Mouse (Mus musculus) intestine, embryonic 15.5 days (tissue): ENCODE results near the gene Fosl2. TPM values are rescaled to one million over a fixed set of nuclear protein-coding genes. Genes with fewer than 3 reads are reported as not detected.

ENCODE experiments used
- ATAC-seq: fragments of 200-750 bp; cut with Nextera tagmentation; 2 replicates; pipeline ENCODE4 v1.8.0; 2017; ENCODE audit warnings: moderate TSS enrichment, moderate library complexity
- H3K27ac ChIP-seq: fragments of 300-500 bp; sonication (generic); 2 replicates; pipeline ENCODE4 v1.5.1; 2015; ENCODE audit warnings: mild to moderate bottlenecking, inconsistent platforms
- H3K27me3 ChIP-seq: fragments of 300-500 bp; sonication (generic); replicated peaks from 2 replicates; pipeline ENCODE4 v1.6.1; 2015; ENCODE audit warnings: inconsistent platforms
- H3K36me3 ChIP-seq: fragments of 300-500 bp; sonication (generic); 2 replicates; pipeline ENCODE4 v1.6.1; 2015; ENCODE audit warnings: inconsistent platforms
- H3K4me1 ChIP-seq: fragments of 300-500 bp; sonication (generic); replicated peaks from 2 replicates; pipeline ENCODE4 v1.6.1; 2015; ENCODE audit warnings: inconsistent platforms
- H3K4me2 ChIP-seq: fragments of 300-500 bp; sonication (generic); replicated peaks from 2 replicates; pipeline ENCODE4 v1.6.1; 2015; ENCODE audit warnings: mild to moderate bottlenecking, inconsistent platforms
- H3K4me3 ChIP-seq: fragments of 300-500 bp; sonication (generic); replicated peaks from 2 replicates; pipeline ENCODE4 v1.5.1; 2015; ENCODE audit warnings: inconsistent platforms
- H3K9ac ChIP-seq: fragments of 300-500 bp; sonication (generic); 2 replicates; pipeline ENCODE4 v1.6.1; 2015; ENCODE audit warnings: inconsistent platforms
- H3K9me3 ChIP-seq: fragments of 300-500 bp; sonication (generic); 2 replicates; pipeline ENCODE4 v1.6.1; 2016; ENCODE audit warnings: inconsistent platforms
- whole genome bisulfite sequencing: fragments of 180-500 bp; shearing (Covaris S2); methylation state at CpG from one replicate; pipeline ENCODE4 v1.1.7; 2015; 5-methylcytosine and 5-hydroxymethylcytosine counted together
- polyA plus RNA-seq: library from polyadenylated mRNA; unstranded; fragments of >200 nt; fragmentation: Nextera tagmentation; extraction: Ambion mirVana; gene quantifications from 2 replicates; pipeline ENCODE4 v1.2.1, GENCODE M21; 2015

The Fosl2 gene
- polyA plus RNA-seq, 1 experiment from 2014 or later, result 7.1 TPM

DNA sequence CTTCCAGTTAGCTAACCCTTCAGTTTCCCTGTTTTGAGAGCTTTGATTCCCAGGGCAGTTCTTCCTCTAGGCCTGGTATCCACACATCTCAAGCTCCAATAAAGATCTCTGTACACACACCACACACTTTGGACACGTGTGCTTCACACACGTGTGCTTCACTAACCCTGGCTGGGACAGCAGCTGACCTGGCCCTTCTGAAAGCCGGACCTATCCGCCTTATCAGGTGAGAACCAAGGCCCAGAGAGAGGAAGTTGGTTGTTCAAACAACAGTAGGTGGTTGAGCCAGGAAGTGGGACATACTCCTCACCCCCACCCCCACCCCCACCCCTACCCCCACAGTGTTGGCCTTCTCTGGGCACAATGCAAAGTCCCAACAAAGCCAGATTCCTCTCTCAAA is 24.9 kb upstream of the Fosl2 start:
- no peaks in the 10 kb centered on the region for H3K9me3 ChIP-seq
- no peak for ATAC-seq

DNA sequence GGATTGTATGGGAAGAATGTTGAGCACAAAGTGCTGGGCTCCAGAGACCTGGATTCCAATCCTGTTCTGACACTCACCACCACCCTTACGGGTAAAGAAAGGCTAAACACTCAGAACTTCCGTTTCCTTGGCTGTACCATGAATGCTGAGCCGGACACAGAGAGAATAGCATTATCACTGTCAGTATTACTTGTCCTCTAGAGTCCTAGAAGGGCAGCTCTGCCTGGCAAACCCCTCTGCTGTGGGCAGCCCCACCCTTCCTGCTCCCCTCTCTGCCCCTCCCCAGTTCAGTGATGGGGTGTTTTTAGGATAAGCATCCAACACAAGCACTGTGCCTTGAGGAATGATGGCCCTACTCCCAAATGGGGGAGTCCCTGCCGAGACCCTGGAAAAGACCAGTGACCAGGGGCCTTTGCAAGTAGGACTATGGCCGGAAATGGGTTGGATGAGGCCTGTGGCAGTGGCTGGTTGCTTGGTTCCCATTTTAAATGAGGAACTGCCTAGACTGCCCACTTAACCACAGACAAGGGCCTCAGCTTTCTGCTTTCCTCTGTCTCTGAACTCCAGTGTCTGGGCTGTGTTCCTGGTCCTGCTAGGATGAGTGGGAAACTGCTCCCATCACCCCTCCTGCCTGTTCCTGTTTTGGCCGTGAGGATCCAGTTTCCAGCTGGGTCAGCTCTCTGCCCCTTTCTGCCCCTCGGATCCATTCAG is 23.2 kb upstream of the Fosl2 start:
- no peaks in the 10 kb centered on the region for H3K9me3 ChIP-seq
- H3K36me3 ChIP-seq, result no peaks in the 10 kb centered on the region
- no peak overlapping the region for H3K4me3 ChIP-seq
- no peak overlapping the region for H3K4me2 ChIP-seq
- ATAC-seq, result no peak
- H3K9ac ChIP-seq, result no peak overlapping the region
- WGBS, result 76% methylated on average over 7 of the region's 7 CpGs
- H3K27me3 ChIP-seq, result no peaks in the 10 kb centered on the region
- no peak overlapping the region for H3K27ac ChIP-seq
- H3K4me1 ChIP-seq, result no peaks in the 10 kb centered on the region

More for the DNA sequence above, 24.9 kb upstream of the Fosl2 start:
- H3K4me1 ChIP-seq, result no peaks in the 10 kb centered on the region
- H3K9ac ChIP-seq, result no peak overlapping the region
- H3K36me3 ChIP-seq, result no peaks in the 10 kb centered on the region
- H3K27me3 ChIP-seq, result no peaks in the 10 kb centered on the region
- no peak overlapping the region for H3K27ac ChIP-seq
- WGBS, result 73% methylated on average over 4 of the region's 4 CpGs
- no peak overlapping the region for H3K4me3 ChIP-seq
- H3K4me2 ChIP-seq, result no peak overlapping the region

DNA sequence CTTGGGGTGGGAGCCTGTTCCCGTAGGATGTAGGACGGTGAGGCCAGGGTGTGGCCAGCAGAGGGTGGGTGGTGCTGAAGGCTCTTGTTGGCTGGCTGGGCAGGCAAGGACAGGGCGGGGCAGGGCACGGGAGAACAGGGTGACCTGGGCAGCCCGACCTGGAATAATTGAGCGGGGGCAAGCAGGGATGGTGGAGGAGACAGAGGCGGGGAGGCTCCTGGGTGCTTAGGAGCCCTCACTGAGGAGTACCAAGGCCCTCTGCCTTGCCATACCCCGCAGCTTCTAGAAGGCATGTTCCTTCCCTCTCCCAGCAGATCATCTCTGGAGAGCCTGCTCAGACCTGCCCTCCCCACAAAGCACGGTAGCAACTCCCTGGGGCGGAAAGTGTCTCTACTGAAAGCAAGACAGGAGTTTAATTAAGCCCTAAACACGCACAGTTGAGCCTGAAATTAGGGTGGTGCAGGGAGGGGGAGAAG is 14.7 kb upstream of the Fosl2 start:
- 43% methylated on average over 11 of the region's 11 CpGs for WGBS
- H3K27ac ChIP-seq, result no peak overlapping the region

DNA sequence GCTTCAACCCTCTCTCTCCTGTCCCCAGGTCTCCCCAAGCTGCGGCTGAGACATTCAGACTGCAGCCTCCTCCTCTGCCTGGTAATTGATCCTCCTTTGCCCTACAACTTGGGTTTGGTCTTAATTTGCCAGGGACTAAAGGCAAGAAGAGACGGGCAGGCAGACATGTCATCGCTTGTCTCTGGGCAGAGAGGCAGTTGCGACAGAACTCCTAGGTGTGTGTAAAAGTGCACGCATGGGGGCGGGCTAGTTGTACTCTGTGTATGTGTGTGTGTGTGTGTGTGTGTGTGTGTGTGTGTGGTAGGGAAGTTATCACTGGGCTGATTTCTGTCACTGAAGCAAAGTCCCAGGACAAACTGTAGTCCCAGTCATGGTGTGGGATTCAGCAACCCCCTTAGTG is 13.7 kb upstream of the Fosl2 start:
- H3K4me3 ChIP-seq, result no peak overlapping the region
- no peak for ATAC-seq
- WGBS, result 83% methylated on average over 6 of the region's 6 CpGs
- H3K9ac ChIP-seq, result no peak overlapping the region
- H3K36me3 ChIP-seq, result no peaks in the 10 kb centered on the region
- H3K27me3 ChIP-seq, result no peaks in the 10 kb centered on the region
- no peaks in the 10 kb centered on the region for H3K4me1 ChIP-seq
- H3K4me2 ChIP-seq, result no peak overlapping the region
- no peaks in the 10 kb centered on the region for H3K9me3 ChIP-seq
- no peak overlapping the region for H3K27ac ChIP-seq

More for the DNA sequence above, 14.7 kb upstream of the Fosl2 start:
- H3K36me3 ChIP-seq, result no peaks in the 10 kb centered on the region
- peak; percentile 79 for ATAC-seq
- H3K27me3 ChIP-seq, result no peaks in the 10 kb centered on the region
- H3K4me1 ChIP-seq, result no peaks in the 10 kb centered on the region
- peak overlapping the region; percentile 28; the same call in 1 of the 2 replicates for H3K4me2 ChIP-seq
- H3K9me3 ChIP-seq, result no peaks in the 10 kb centered on the region
- H3K4me3 ChIP-seq, result no peak overlapping the region
- H3K9ac ChIP-seq, result no peak overlapping the region

DNA sequence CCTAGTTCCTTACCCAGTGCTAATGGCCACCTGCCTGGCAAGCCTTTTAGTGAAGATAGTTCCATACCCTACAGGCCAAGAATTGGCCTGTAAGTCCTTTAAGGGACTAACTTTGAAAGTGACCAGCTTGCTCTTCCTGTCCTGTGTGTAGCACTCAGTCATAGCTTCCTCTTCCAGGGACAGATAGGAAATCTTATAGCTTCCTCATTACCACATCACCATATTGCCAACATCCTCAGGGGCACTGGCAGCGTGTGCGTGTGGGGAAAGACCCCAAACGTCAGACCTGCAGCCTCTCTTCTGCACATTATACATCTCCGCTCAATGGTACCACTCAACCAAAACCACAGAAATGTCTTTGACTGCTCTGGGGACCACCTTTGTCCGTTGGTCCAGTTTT is 13.2 kb upstream of the Fosl2 start:
- Histone ChIP-seq H3K9ac (no peak overlapping the region), H3K4me2 (no peak overlapping the region), H3K27me3 (no peaks in the 10 kb centered on the region), H3K4me1 (no peaks in the 10 kb centered on the region), H3K36me3 (no peaks in the 10 kb centered on the region), H3K9me3 (no peaks in the 10 kb centered on the region), H3K4me3 (no peak overlapping the region), H3K27ac (no peak overlapping the region)
- ATAC-seq, result no peak
- 86% methylated on average over 5 of the region's 5 CpGs for WGBS

DNA sequence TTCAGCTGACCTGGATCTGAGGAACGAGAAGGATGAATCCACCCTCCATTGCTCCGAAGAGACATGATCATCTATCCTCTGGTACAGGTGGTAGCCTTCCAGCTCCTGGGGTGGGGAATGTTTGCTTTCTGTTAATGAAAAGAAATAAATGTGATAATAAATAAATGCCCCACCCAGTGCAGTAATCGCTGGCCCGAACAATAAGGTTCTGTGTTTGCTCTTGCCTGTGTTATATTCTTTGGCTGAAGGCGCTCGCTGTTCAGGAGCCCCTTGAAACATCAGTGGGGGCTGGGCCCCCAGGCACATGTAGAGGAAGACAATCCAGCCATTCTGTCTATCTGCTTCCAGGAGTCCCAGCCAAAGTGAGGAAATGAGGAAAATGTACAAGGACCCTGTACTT is 10.6 kb upstream of the Fosl2 start:
- Histone ChIP-seq H3K4me3 (no peak overlapping the region), H3K4me1 (no peaks in the 10 kb centered on the region), H3K27me3 (no peaks in the 10 kb centered on the region), H3K27ac (no peak overlapping the region), H3K4me2 (no peak overlapping the region), H3K9me3 (no peaks in the 10 kb centered on the region), H3K9ac (no peak overlapping the region), H3K36me3 (no peaks in the 10 kb centered on the region)
- 61% methylated on average over 6 of the region's 6 CpGs for WGBS
- ATAC-seq, result peak; percentile 26

DNA sequence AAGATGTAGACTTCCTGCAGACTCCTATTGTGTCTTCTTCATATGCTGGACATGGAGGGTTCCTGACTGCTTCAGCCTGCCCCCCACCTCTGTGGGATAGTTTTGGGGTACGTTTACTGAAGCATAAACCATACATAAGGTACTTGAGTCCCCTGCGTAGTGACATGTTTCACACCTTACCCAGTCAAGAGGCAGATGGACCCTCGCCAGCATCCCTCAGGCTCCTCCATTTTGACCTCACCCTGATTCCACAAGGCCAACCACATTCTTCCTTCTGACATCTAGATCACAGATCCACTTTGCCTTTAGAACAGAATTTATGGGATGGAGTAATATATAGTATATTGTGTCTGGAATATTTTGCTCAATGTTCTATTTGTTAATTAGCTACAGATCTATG is 8.4 kb upstream of the Fosl2 start:
- no peak overlapping the region for H3K27ac ChIP-seq
- H3K9me3 ChIP-seq, result no peaks in the 10 kb centered on the region
- H3K4me2 ChIP-seq, result no peak overlapping the region
- H3K9ac ChIP-seq, result no peak overlapping the region
- 80% methylated on average over 3 of the region's 3 CpGs for WGBS
- H3K36me3 ChIP-seq, result no peaks in the 10 kb centered on the region
- H3K4me1 ChIP-seq, result 0 out of 2 replicates have a peak, but pooled peaks cover 4% of the 10 kb centered on the region
- ATAC-seq, result no peak
- H3K27me3 ChIP-seq, result no peaks in the 10 kb centered on the region
- no peak overlapping the region for H3K4me3 ChIP-seq

DNA sequence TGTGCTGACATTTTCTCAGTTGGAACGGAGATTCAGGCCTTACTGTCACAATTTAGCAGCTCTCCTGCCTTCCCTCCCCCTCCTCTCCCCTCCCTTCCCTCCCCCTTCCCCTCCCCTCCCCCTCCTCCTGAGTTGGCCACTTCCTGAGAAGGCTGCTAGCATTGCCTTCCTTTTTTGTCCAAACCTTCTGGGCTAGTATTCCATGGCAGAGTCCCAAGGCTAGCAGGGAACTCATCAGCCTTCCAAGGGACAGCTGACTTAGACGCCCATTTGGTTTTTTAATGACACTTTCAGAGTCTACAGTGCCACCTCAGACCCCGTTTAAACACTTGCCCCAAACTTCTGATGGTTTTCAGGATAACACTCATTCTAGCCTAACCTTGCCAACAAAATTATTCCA is 7.7 kb upstream of the Fosl2 start:
- H3K9ac ChIP-seq, result no peak overlapping the region
- ATAC-seq, result no peak
- WGBS, result 48% methylated on average over 3 of the region's 3 CpGs
- H3K27me3 ChIP-seq, result no peaks in the 10 kb centered on the region
- H3K27ac ChIP-seq, result no peak overlapping the region
- H3K9me3 ChIP-seq, result no peaks in the 10 kb centered on the region
- H3K4me3 ChIP-seq, result no peak overlapping the region
- no peak overlapping the region for H3K4me2 ChIP-seq
- peaks cover 8% of the 10 kb centered on the region; the same call in 1 of the 2 replicates for H3K4me1 ChIP-seq
- no peaks in the 10 kb centered on the region for H3K36me3 ChIP-seq

DNA sequence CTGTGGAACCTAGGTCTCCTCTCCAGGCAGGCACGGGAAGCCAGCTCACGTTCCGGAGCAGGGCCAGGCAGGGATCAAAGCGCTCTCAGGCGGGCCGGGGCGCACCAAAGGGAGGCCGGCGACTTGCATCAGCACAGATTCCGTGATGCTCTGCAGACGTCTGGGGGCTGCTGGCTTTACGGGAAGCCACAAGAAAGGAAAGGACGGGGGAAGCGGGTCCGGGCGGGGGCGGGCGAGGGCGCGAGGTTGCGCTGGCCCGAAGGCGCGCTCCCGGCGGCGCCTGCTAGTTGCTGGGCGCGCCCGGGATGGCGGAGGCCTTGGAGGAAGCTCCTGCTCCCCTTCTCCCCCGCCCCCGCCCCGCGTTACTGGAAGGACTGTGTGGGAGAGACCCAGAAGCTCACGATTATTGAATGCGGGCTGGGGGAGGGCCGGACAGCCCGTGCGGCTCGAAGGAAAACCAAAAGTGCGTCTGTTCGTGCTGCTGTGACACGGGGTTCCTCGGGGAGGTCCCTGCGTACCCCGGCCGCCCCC is 2.6 kb upstream of the Fosl2 start:
- Histone ChIP-seq H3K9ac (peak overlapping the region; percentile 67), H3K27ac (peak overlapping the region; percentile 100), H3K36me3 (no peaks in the 10 kb centered on the region), H3K4me3 (peak overlapping the region; percentile 84), H3K27me3 (no peaks in the 10 kb centered on the region), H3K4me2 (peak overlapping the region; percentile 75), H3K4me1 (peaks cover 12% of the 10 kb centered on the region; the same call in 1 of the 2 replicates), H3K9me3 (no peaks in the 10 kb centered on the region)
- under 1% methylated on average over 48 of the region's 48 CpGs for WGBS
- ATAC-seq, result peak; percentile 27

DNA sequence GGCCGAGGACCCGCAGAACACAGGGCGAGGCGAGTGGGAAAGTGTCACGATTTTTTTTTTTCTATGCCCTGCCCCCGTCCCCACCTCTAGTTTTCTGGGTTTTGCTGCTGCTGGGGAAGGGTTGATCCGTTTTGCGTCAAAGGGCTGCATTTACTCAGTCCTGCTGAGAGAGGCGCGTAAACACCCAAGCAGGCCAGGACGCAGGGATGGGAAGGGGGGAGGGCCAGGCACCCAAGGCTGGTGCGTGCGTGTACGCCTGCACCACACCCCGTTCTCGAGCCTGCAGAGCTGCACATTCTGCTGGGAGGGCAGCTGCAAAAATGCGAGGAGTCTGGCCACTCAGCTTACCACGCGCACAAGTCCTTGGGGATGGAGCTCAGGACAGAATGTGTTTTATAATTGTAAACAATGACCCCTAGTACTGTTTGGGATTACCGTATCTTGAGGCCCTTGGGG is 2.0 kb upstream of the Fosl2 start:
- no peaks in the 10 kb centered on the region for H3K36me3 ChIP-seq
- peak; percentile 46 for ATAC-seq
- H3K9ac ChIP-seq, result peak overlapping the region; percentile 67
- WGBS, result under 1% methylated on average over 20 of the region's 20 CpGs
- H3K9me3 ChIP-seq, result no peaks in the 10 kb centered on the region
- H3K4me3 ChIP-seq, result peak overlapping the region; percentile 84
- peak overlapping the region; percentile 75 for H3K4me2 ChIP-seq
- H3K27me3 ChIP-seq, result no peaks in the 10 kb centered on the region
- peak overlapping the region; percentile 100 for H3K27ac ChIP-seq
- H3K4me1 ChIP-seq, result peaks cover 12% of the 10 kb centered on the region; the same call in 1 of the 2 replicates

DNA sequence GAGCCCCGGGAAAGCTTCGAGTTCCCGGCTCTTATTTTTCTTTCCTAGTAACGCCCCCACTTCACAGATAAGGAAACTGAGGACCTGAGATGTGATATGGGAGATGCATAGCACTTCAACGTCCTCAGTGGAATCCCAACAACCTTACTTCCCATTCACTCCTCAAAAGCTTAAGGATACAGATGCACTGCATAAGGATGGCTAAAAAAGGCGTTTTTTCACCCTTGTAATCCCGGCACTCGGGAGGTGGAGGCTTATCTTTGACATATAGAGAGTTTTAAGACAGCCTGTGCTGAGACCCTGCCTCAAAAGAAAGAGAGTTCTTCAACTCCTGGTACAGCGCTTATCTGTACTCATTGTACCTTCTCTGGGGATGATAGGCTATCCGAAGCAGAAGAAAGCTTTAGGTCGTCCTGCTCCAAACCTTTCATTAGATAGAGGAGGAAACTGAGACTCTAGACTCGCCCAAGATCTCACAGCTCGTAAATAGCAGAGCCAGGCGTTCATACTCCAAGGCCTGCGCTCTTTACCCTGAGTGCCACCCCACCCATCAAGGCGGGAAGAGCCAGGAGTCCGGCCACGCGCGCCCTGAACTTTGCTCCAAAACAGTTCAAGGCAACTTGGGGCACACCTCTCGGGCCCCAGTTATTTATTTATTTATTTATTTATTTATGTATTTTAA is 1.4 kb upstream of the Fosl2 start:
- peak overlapping the region; percentile 67 for H3K9ac ChIP-seq
- no peak for ATAC-seq
- WGBS, result 5% methylated on average over 21 of the region's 21 CpGs
- peak overlapping the region; percentile 100 for H3K27ac ChIP-seq
- H3K9me3 ChIP-seq, result no peaks in the 10 kb centered on the region
- H3K27me3 ChIP-seq, result no peaks in the 10 kb centered on the region
- H3K4me3 ChIP-seq, result peak overlapping the region; percentile 84
- H3K4me2 ChIP-seq, result peak overlapping the region; percentile 75
- no peaks in the 10 kb centered on the region for H3K36me3 ChIP-seq
- peaks cover 12% of the 10 kb centered on the region; the same call in 1 of the 2 replicates for H3K4me1 ChIP-seq

DNA sequence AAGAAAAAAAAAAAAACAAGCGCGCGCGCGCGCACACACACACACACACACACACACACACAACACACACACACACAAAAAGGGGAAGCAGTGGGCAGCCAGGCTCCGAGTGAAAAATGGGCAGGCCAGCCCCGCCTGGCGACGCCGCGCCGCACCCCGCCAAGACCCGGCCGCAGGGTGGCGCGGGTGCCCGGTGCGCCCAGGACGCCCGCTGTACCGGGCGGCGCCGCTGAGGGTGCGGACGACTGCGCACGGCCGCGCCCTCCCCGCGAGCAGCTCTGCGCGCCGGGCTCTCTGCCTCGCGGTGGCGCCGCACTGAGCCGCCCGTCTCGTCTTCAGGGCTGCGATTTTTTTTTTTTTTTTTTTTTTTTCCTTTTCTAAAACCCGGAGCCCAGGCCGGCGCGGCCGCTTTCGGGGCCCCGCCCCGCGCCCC is 682 bp upstream of the Fosl2 start:
- H3K27ac ChIP-seq, result peak overlapping the region; percentile 100
- no peaks in the 10 kb centered on the region for H3K9me3 ChIP-seq
- ATAC-seq, result peak; percentile 58
- H3K27me3 ChIP-seq, result no peaks in the 10 kb centered on the region
- 1% methylated on average over 33 of the region's 54 CpGs for WGBS
- H3K4me2 ChIP-seq, result peak overlapping the region; percentile 75
- H3K4me1 ChIP-seq, result peaks cover 12% of the 10 kb centered on the region; the same call in 1 of the 2 replicates
- H3K9ac ChIP-seq, result peak overlapping the region; percentile 68
- no peaks in the 10 kb centered on the region for H3K36me3 ChIP-seq
- peak overlapping the region; percentile 84 for H3K4me3 ChIP-seq
